Mouse (Mus musculus): ENCODE results near the gene Nkx3-2.

GRCm38 (mm10) chr5:41754836-41755235 lies 9.5 kb downstream of the Nkx3-2 start:
- TF ChIP-seq CTCF (IDR thresholded peaks at IDR 0.05; ENCODE audit: borderline replicate concordance, extremely low read depth, insufficient read depth, insufficient read length) (no peak), POLR2A (IDR thresholded peaks at IDR 0.05; ENCODE audit: borderline replicate concordance, extremely low read depth, insufficient read depth, insufficient read length, poor library complexity, severe bottlenecking) (no peak)
